Mouse (Mus musculus) adrenal gland, adult 18-20 months (tissue): Measurements from ENCODE around the gene C3. TPM values are rescaled to one million over a fixed set of nuclear protein-coding genes. Genes with fewer than 3 reads are reported as not detected.

ENCODE experiments used
- DNase-seq, 2 experiments: peaks; one replicate each; pipeline ENCODE4 v3.0.0; 2021 to 2022; ENCODE audit warnings: low spot score in 2 of 2
- total RNA-seq, 2 experiments: library from RNA; stranded (reverse); gene quantifications; 1 replicate in 1 of 2; 2 replicates in 1 of 2; pipeline ENCODE4 v1.2.3; 2021

The C3 gene
- total RNA-seq, 2 experiments from 2014 or later: 184 to 696 TPM

DNA sequence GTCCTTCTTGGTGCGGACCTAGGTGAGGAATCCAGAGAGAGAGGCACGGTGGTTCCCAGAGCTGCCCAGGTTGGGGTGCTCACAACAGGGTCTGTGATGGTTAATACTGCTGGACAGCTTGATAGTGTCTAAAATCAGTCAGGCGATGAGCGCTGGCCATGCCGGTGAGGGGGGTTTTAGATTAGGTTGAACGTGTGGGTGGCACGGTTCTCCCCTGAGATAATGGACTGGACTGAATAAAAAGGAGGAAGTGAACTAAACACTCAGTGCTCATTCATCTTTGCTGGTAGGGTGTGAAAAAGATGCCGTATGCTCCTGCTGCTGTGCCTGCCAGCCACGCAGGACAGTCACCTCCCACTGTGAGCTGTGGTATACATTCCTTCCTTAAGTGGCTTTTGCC lies 4.6 kb downstream of the C3 start:
- DNase-seq: no peak

GRCm38 (mm10) chr17:57221911-57222310 lies 6.0 kb downstream of the C3 start:
- no peak for DNase-seq

GRCm38 (mm10) chr17:57219884-57220207 lies 8.1 kb downstream of the C3 start:
- no peak for DNase-seq

DNA sequence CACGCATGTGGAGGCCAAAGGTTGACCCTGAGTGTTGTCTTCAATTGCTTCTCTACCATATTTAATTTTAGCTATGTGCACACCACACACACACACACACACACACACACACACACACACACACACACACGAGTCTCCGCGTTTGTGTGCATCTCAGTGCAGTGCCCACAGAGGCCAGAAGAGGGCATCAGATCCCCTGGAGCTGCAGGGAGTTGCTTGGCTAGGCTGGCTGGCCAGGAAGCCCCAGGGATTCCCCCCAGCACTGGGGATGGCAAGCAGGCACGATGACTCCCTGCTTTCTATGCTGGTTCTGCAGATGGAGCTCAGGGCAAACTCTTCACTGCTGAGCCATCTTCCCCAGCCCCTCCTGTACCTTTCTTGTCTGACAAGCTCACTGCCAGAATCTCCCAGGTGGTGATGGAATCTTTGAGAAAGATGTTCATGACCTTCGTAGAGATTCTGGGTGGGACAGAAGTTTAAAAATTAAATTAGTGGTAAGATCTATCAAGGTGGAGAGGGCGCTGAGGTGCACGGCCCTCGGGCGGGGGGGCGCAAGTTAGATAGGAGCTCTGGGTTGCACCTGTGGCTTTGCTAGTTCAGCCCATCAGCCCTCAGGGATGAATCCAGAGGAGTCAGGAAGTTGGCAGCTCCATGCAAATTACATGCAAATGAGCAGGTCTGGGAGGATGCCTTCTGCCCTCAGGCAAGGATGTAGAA lies 8.6 kb downstream of the C3 start:
- peak; percentile 69 to 78 for DNase-seq

- no peak for DNase-seq
These were observed 9.5 kb downstream of the C3 start for GRCm38 (mm10) chr17:57218335-57218900.

- DNase-seq: no peak
These were observed 13.1 kb downstream of the C3 start for GRCm38 (mm10) chr17:57214676-57215387.

DNA sequence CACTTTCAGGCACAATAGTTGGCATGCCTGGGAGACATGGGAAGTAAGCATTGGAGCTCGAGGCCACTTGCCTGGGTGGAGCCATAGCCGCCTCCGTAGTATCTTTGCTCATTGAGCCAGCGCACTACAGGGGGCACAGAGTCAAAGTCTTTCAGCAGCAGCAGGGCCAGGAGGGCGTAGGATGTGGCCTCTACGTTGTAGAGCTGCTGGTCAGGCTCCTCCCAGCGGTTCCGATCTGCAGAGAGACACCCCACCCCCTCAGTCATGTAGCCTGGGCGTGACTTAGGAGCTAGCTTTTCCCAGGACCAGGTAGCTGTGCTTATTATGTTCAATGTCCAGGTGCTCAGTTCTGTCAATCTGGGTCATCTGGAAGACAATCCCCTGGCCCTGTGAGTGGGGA lies 16.4 kb downstream of the C3 start:
- DNase-seq: no peak

- DNase-seq: no peak
These were observed 18.6 kb downstream of the C3 start for GRCm38 (mm10) chr17:57209330-57209729.

DNA sequence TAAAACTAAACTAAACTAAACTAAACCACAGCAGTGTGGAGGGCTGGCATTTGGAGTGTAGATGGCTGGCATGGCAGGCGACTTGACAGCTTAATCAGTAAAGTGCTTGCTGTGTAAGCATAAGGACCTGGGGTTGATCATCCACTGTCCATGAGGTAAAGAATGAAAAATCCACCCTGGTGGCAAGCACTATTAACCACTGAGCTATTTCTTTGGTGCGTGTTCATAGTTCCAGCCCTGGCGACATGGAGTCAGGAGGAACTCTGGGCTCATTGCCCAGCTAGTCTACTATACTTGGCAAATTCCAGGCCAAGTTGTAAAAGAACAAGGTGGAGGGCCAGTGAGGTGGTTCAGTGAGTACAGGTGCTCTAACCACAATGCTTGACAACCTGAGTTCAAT lies 20.0 kb downstream of the C3 start:
- DNase-seq: no peak

- DNase-seq: no peak
These were observed 25.9 kb downstream of the C3 start for GRCm38 (mm10) chr17:57201841-57202724.

- no peak for DNase-seq
These were observed 29.7 kb downstream of the C3 start for GRCm38 (mm10) chr17:57198252-57198651.

DNA sequence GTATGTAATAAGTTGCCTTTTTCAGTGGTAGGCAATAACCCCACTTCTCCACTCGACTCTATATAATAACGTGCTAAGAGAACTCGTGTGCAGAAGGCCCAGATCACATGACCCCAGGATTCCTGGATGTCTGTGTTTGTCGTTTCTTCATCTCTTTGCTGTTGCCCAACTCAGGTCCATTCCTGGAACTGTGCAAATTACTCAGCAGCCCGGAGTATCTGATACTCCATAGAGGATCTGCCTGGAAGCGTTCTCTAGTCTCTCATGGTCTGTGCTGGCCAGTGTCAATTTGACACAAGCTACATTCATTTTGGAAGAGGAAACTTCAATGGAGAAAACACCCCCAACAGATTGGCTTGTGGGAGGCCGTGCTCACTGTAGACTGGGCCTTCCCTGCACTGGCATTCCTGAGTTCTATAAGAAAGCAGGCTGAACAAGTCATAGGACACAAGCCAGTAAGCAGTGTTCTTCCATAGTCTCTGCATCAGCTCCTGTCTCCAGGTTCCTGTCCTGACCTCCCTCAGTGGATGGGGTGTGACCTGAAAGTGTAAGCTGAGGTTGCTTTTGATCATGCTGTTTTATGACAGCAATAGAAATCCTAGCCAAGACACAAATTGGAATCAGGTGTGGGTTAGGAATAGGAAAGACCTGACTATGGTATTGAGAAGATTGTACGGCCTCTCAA lies 32.5 kb downstream of the C3 start:
- DNase-seq: no peak

DNA sequence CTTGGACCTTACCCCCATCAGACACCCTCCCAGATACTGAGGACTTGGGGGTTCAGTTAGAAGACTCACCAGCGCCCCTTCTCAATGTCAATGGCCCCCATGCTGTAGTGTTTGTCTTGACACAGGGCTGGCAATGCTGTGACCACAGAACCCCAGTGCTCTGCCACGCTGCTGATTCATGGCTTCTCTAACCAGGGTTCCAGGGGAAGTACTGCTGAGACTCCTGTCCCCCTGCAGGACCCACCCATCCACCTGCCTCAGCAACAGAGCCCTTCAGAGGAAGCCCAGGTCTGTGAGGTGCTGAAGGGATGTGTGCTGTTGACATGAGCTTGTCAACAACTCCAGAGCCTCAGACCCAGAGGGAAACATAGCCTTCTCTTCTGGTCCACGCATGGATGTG lies 33.2 kb downstream of the C3 start:
- DNase-seq: no peak

DNA sequence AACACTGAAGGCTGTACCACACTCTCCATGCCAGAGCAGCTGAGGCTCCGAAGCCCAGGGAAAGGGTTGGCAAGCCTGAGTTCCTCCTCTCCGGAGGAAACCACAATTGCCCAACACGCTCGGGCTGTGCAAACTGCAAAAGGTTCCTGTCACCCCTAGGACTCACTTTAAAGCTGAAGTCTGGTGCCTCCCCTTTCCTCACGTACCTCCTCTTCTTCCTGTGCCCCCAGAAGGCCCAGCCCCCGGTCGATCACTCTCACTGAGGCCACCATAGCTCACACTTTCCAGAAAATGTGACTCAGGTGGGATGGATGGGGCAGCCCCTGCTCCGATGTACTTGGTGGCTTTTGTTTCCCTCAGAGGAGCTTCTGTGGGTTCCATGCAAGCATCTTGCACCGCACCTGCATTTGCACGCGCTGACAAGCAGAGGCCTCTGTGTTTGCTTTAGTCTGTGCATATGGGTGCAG lies 33.9 kb downstream of the C3 start, which contains the start of gene Tnfsf14:
Gene Tnfsf14 (minus strand): TSS at position 137 of the 467 bp plus-strand sequence.
- no peak for DNase-seq

DNA sequence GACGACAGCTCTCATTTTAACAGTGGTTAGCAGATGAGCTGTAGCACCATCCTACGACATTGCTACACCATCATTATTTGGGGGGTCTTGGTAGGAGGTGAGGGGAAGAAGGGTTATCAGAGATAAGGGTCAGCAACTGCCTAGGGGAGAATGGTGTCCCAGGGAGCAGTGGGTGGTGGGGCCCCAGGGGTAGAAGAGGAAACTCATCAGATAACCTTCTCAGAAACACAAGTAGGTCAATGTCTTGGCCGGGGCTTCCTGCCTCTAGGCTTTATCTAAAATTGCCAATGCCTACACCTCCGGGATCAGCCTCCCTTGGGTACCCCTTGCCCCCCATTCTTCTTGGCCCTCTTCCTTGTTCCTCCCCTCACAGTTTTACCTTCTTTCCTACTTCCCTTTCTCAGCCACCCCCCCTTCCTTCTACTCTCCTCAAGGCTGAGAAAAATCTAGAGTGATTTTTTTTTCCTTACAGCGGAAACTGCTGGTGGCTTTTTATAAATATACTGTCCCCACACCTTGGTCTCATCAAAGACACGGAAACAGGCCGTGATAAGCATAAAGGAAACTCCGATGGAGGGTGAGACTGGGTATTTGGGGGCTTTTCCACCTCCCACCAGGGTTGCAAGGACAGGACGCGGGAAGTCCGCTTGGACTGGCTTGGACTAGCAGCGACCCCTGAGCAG lies 39.3 kb downstream of the C3 start:
- no peak for DNase-seq

DNA sequence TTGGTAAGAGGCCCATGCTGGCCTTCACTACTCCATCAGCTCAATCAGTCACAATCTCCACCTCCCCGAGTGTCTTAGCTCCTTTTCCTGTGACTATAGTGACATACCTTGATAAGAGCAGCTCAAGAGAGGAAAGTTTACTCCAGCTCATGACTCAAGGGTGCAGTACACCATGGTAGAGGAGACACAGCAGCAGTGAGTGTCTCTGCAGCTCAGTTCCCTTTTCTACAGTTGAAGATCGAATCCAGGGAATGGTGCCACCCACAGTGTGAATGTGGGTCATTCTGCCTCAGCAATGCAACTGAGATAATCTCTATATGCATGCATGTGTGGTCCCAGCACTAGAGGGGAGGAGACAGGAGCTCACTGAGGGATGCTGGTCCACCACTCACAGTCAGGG lies 42.3 kb downstream of the C3 start:
- no peak for DNase-seq

DNA sequence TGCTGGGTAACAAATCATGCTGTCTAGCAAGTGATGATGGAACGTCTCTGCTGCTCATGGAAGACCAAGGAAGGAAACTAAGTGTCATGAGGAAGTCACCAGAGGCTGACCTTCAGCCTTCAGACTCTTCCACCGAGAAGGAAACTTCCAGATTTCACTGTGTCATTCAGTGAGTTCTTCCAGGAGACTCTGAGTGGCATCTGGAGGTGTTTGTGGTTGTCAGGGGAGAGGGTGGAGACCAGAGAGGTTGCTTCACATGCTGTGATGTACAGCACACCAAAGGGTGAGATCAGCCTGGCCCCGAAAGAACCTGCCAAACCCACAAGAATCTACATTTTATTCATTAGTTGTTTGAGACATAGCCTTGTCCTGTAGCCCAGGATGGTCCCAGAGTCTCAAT lies 45.1 kb downstream of the C3 start:
- DNase-seq: no peak

GRCm38 (mm10) chr17:57180363-57180762 lies 47.6 kb downstream of the C3 start:
- peak; percentile 33 to 44 for DNase-seq

DNA sequence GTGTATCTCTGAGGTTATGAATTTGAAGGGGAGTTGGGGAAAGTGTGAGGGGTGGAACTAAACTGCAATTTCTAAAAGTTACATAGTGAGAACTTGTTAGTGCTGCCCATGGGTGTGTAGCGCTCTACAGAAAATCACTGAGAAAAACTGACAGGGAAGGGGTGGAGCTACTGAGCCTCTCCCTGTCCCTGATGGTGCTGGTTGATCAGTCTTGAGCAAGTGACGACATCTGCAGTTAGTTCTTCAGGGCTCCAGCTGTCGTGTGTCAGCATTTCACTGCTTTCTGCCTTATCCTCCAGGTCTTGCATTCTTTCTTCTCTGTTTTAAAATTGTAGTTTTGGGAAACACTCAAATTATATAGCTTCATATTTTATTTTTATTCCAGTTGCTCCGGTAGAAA lies 54.6 kb downstream of the C3 start:
- DNase-seq: no peak

DNA sequence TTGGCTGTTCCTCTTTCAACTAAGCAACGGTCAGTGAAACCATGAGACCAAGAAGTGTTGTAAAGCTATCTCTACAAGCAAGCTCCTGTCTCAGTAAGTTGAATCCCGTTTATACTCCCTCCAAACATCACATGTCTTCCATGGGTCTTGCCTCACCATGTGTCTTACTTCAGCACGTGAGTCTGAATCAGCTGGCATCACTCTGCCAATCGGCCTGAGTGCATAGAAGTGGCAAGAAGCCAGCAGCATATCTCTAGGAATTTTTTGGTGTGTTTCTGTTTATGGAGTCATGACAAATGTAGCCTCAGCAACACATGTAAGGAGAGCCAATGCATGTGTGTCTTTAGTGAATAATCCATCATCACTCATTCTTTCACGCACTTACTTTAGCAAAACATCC lies 55.6 kb downstream of the C3 start:
- no peak for DNase-seq
